Mouse (Mus musculus): ENCODE data around the gene Zfp592. TPM values are rescaled to one million over a fixed set of nuclear protein-coding genes. Genes with fewer than 3 reads are reported as not detected.

The Zfp592 gene
- total RNA-seq, 2 experiments from 2014 or later = 12.5 to 38.5 TPM

GRCm38 (mm10) chr7:81048513-81048912 is 55.0 kb downstream of the Zfp592 start:
- ATAC-seq (replicated peaks; ENCODE audit: low FRiP score, low TSS enrichment, poor library complexity, severe bottlenecking) = 0 out of 2 replicates have a peak, but pooled peaks have one; percentile 16

DNA sequence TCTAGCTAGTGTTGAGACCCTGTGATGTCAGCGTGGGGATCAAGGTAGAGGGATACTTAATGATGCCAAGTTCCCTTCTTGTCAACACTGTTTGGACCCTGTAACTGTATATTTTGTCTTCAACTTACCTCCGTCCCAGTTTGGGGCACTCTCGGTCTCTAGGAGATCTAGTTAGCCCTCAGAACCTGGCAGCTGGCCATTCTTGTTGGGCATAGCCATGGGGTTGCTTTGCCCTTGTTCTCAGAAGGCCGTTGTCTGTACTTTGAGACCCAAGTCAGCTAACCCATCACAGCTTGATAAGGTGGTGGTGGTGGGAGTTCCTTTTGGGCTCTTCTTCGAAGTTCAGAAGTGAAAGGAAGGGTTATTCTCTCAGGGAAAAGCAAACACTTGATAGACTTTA is 56.5 kb downstream of the Zfp592 start:
- ATAC-seq (replicated peaks; ENCODE audit: low FRiP score, low TSS enrichment, poor library complexity, severe bottlenecking) = no peak

GRCm38 (mm10) chr7:81055709-81056370 is 62.4 kb downstream of the Zfp592 start:
- no peak for ATAC-seq (replicated peaks; ENCODE audit: low FRiP score, low TSS enrichment, poor library complexity, severe bottlenecking)

DNA sequence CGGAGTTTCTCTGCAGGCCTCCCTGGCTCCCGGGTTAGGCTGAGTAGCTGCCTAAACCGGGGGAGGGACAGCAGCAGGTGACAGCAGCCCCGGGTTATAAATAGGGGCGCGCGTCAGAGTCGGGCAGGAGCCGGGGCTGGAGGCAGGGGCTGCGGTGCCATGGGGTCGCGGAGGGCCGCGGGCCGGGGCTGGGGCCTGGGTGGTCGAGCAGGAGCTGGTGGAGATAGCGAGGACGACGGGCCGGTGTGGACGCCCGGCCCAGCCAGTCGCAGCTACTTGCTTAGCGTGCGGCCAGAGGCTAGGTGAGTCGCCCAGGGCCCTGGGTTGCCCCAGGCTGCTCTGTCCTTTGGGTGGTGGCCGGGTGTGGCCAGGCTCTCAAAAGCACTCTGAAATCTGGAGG is 64.0 kb downstream of the Zfp592 start, which contains the start of gene Alpk3:
Alpk3 (plus strand) TSS at position 130 of the 400 bp plus-strand sequence.
- ATAC-seq (replicated peaks; ENCODE audit: low FRiP score, low TSS enrichment, poor library complexity, severe bottlenecking) = no peak

- peak; percentile 74 for ATAC-seq (replicated peaks; ENCODE audit: low FRiP score, low TSS enrichment, poor library complexity, severe bottlenecking)
These were observed 64.6 kb downstream of the Zfp592 start for GRCm38 (mm10) chr7:81057901-81058711.

DNA sequence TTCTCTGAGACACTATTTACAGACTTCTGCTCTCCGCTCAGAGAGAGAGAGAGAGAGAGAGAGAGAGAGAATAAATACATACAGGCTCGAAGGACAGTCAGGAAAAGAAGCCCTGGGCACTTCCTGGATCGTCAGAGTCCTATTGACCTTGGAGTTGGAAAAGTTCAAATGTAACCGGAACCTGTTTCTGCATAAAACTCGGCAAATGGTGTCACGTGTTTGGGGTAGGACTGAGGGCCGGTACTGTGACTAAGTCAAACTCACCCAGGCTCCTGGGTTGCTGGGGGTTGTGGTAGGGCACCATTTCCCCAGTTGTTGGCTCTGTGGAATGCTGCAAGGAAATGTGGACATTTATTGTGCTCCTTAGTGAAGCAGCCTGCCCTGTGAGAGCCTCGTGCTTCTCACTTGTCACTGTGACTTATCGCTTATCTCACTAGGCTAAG is 65.3 kb downstream of the Zfp592 start:
- no peak for ATAC-seq (replicated peaks; ENCODE audit: low FRiP score, low TSS enrichment, poor library complexity, severe bottlenecking)

- no peak for ATAC-seq (replicated peaks; ENCODE audit: low FRiP score, low TSS enrichment, poor library complexity, severe bottlenecking)
These were observed 65.9 kb downstream of the Zfp592 start for GRCm38 (mm10) chr7:81059388-81059787.

- peak; percentile 80 for ATAC-seq (replicated peaks; ENCODE audit: low FRiP score, low TSS enrichment, poor library complexity, severe bottlenecking)
These were observed 67.4 kb downstream of the Zfp592 start for GRCm38 (mm10) chr7:81060908-81061307.

- no peak for ATAC-seq (replicated peaks; ENCODE audit: low FRiP score, low TSS enrichment, poor library complexity, severe bottlenecking)
These were observed 68.5 kb downstream of the Zfp592 start for GRCm38 (mm10) chr7:81061936-81062335.

DNA sequence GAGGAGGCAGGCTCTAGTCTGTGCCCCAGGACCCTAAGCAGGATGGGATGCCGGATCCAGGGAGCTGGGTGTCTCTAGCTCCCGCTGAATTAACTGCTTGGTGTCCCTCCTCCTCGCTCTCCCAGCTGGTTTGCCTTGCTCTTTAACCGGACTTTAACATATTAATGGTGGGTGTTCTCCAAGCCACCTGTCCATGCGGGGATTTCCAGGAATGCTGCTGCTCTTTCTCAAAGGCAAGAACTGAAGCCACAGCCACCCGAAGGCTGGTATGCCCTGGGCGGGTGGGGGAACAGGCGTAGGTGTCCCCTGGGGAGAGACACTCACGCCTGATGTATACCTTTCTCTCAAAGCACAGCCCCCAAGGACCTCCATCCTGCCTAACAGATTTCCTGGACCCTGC is 69.9 kb downstream of the Zfp592 start:
- no peak for ATAC-seq (replicated peaks; ENCODE audit: low FRiP score, low TSS enrichment, poor library complexity, severe bottlenecking)

- ATAC-seq (replicated peaks; ENCODE audit: low FRiP score, low TSS enrichment, poor library complexity, severe bottlenecking) = peak; percentile 58
These were observed 73.2 kb downstream of the Zfp592 start for GRCm38 (mm10) chr7:81066714-81067113.

DNA sequence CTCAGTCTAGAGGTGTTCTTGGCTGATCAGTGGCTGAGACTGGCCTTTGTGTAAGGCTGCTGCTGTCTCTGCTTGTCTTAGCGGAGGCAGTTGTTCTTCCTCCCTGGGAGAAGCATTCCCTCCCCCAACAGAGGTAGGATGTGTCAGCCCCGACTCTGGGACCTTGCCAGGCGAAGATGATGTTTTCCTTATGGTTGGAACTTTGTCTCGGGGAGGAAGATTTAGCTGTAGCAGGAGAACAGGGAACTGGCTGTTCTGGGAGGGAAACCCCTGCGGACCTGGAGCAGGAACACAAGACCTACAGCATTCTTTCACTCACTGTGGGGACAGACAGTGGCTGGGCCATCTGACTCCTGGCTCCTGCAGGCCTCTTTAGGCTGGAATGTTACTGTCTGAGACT is 79.0 kb downstream of the Zfp592 start:
- no peak for ATAC-seq (replicated peaks; ENCODE audit: low FRiP score, low TSS enrichment, poor library complexity, severe bottlenecking)

- ATAC-seq (replicated peaks; ENCODE audit: low FRiP score, low TSS enrichment, poor library complexity, severe bottlenecking) = no peak
These were observed 79.8 kb downstream of the Zfp592 start for GRCm38 (mm10) chr7:81073273-81073672.

DNA sequence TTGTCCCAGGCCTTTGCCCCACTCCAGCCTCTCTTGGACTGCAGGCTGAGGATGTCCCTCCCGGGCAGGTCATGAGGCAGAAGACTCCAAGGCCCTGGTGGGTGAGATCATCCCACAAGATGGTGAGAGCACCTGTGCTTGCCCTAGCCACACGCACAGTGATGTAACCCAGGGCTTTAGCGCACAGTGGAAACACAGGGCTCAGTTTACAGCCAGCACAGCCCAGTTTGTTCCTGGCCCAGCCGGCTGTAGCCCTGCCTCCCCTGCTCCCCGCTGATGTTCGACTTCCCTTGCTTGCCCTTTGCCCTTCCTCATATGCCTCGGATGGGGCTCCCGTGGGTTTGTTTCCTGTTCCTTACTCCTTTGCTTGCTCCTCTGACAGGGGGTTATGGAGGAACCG is 81.1 kb downstream of the Zfp592 start:
- ATAC-seq (replicated peaks; ENCODE audit: low FRiP score, low TSS enrichment, poor library complexity, severe bottlenecking) = peak; percentile 39; the same call in 1 of the 2 replicates

DNA sequence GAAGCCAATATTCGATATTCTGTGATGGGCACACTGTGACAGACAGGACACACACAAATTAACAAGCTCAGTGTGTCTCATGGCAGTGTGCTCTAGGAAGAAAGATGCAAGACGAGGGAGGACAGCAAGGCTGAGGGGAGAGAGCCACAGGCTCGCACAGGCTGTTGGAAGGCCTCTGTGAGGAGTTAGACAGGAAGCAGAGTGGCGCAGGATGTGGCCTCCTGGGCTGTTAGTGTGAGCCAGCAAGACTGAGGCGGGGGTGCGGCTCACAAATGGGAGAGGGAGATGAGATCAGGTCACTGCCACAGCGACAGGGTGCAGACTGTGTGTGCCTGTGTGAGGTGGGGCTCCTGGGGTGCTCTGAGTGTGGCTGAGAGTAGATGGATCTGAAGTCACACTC is 81.8 kb downstream of the Zfp592 start:
- ATAC-seq (replicated peaks; ENCODE audit: low FRiP score, low TSS enrichment, poor library complexity, severe bottlenecking) = peak; percentile 40

DNA sequence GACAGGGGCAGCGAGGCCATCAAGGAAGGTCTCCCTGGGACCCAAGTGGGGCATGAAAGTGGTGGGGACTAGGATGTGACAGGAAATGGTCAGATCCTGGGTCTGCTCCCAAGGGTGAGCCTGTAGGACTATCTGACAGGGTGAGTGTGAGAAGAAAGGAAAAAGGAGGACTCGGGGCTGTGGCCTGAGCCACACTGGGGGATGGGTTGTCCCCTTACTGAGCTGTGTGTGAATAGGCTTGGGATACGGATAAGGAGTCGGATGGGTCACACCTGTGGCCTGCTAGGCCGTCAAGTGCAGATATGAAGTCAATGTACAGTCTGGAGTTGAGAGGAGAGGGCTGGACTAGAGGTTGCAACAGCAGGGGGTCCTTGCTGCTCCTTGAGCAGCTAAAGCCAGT is 82.3 kb downstream of the Zfp592 start:
- ATAC-seq (replicated peaks; ENCODE audit: low FRiP score, low TSS enrichment, poor library complexity, severe bottlenecking) = no peak

DNA sequence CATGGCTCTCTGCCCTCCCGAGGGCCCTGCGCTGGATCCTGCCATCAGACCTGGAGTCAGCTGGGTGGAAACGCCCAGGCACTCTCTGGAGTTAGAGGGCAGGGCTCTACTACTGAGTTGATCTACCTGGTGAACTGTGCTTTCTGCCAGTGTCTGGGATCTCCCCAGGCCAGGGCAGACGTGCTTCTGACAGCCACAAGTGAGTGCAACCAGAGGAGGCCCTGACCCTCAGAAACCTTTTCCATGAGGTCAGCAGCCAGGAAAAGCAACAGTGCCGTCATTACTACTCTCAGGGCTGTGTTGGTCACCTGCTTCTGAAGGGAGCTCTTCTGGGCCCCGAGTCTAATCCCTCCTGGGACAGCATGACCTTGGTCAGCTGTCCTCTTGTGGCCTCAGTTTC is 83.5 kb downstream of the Zfp592 start:
- no peak for ATAC-seq (replicated peaks; ENCODE audit: low FRiP score, low TSS enrichment, poor library complexity, severe bottlenecking)

DNA sequence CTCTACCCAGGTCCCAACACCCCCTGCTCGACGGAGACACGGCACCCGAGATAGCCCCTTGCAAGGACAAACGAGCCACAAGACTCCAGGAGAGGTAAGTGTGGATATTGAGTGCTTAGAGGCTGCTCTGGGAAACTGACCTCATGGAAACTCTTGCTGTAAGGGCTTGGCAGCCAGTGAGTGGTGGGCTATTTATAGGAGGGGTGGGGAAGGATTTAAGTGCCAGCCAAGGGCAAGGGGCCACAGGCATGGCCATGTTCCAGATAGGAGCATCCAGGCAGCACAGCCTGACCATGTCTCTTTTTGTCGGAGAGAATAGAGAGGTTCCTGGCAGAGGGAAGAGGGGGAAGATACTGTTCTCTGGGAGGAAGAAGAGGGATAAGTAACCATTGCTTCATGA is 85.3 kb downstream of the Zfp592 start:
- ATAC-seq (replicated peaks; ENCODE audit: low FRiP score, low TSS enrichment, poor library complexity, severe bottlenecking) = no peak

DNA sequence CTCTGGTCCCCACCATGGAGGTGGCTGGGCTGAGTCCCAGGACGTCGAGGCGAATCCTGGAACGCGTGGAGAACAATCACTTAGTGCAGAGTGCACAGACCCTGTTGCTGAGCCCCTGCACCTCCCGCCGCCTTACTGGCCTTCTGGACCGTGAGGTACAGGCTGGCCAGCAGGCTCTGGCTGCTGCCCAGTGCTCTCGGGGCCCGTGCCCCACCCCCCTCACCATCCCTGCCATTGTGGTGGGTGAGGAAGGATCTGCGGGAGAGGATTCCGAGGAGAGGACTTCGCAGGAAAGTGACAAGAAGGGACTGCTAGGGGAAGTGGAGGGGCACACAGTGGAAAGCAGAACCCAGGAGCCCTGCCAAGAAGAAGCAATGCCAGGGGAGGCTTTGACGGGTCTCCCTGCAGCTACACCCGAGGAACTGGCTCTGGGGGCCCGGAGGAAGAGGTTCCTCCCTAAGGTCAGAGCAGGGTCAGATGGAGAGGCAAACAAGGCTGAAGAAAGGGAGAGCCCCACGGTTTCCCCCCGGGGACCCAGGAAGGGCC is 100.0 kb downstream of the Zfp592 start:
- ATAC-seq (replicated peaks; ENCODE audit: low FRiP score, low TSS enrichment, poor library complexity, severe bottlenecking) = no peak

DNA sequence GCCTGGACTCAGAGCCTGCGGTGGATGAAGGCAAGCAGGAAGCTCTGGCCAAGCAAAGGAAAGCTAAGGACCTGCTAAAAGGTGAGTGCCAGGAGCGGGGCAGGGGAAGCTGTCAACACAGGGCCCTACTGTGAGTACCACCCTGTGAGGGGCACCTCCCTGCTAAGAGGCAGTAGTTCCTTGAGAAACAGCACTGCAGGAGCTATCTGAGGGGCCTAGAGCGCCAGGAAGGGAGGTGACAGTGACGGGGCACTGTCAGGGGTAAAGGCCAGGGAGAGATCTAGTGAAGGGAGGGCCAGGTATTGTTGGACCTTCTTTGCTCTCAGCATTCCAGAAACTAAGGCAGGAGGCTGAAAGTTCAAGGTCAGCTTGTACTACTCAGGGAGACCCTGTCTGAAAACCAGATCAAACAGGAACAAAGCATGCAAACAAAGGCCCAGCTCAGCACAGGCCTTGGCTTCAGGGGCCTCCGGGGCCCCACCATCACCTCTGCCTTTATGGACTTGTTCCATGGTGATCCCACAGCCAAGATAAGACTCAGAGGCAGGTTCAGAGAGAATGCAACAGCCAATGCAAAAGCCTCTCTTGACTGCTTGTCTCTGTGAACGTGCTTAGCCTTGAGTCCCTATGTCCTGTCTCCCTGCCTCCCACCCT is 100.8 kb downstream of the Zfp592 start:
- no peak for ATAC-seq (replicated peaks; ENCODE audit: low FRiP score, low TSS enrichment, poor library complexity, severe bottlenecking)

Measured in megakaryocyte-erythroid progenitor cell, adult 5-6 weeks (primary cell).